Mouse (Mus musculus) liver, adult 2 months (tissue): ENCODE data around the gene Lrrtm4.

ENCODE experiments used
- CTCF ChIP-seq: fragments of 200-500 bp; IDR thresholded peaks from 2 replicates; pipeline ENCODE4 v1.5.1; 2011; ENCODE audit warnings: low read depth, low read length, control low read depth
- POLR2A ChIP-seq: fragments of 200-500 bp; IDR thresholded peaks from 2 replicates; pipeline ENCODE4 v1.6.1; 2011; ENCODE audit warnings: low read length, control low read depth; ENCODE audit not compliant: insufficient read depth; ENCODE audit errors: extremely low read depth

DNA sequence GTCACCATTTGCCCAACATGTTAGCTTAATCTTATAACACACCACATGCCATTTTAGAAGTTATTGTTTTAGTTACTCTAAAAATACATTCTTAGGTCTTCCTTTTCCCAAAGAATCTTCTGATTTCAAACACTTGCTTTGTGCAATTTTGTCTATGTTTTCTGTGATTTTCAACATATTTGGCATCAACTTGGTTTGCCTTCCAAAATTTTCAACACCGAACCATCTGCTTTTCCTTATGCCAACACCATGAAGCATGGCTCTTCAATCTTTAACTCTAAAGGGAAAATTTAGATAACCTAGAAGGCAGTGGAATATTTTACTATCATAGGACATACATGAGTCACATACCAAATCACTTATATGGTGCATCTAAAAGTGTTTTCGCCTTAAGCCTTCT lies 59.3 kb downstream of the Lrrtm4 start:
- TF ChIP-seq CTCF (no peak), POLR2A (no peak)
